In the genomic region with DNA sequence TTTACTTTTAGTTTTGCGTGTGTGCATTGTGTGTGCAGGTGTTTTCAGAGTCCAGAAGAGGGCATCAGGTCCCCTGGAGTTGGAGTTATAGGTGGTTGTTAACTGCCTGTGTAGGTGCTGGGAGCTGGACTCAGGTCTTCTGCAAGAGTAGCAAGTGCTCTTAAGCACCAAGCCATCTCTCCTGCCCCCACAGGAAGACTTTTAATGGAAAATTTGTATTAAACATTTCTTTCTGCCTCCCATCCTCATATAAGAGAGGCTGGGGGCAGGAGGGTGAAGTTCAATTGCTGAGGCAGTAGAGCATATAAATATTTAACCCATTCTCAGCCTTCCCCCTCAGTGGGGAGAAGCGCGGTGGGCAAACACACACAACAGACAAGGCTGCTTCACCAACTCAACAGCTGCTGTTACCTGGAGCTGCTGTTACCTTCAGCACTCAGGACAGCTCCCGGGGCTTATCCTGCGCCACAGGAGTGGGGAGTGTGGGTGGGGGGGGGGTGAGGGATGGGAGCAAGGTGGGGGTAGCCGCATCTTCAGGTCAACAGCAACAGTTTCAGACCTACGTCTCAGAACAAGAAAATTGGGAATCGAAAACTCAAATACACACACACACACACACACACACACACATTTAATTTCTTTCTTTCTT, we compare ENCODE assay signal across 26 mouse cellular contexts. TPM values are rescaled to one million over a fixed set of nuclear protein-coding genes. Genes with fewer than 3 reads are reported as not detected.
DNase-seq lines count a peak whose midpoint lies in the region; ATAC-seq lines count a peak whose summit lies in the region.
"Had no signal": no experiment of that assay in that cellular context is flagged by ENCODE, and none has a peak within 500 bp of the region (broad histone marks: within the 10 kb centered on the region; RNA-seq: fewer than 3 reads in every experiment).

No protein-coding gene starts in this region.

- whole genome bisulfite sequencing in kidney, embryonic 16.5 days: 60% methylated on average over 8 of the region's 8 CpGs

- ATAC-seq in kidney, embryonic 16.5 days (ENCODE audit: low FRiP score, low TSS enrichment): no peak
- ATAC-seq: CD4-positive, CD25-positive, alpha-beta regulatory T cell, adult 4 months; forebrain, embryonic 15.5 days; inflammation-experienced regulatory T-cells, adult 6 months had no signal

- no peak overlapping the region for H3K4me3 ChIP-seq in kidney, embryonic 16.5 days (ENCODE audit: low read length)
- H3K4me3 ChIP-seq: embryonic facial prominence, embryonic 13.5 days; forebrain, embryonic 15.5 days; heart, embryonic 13.5 days; hindbrain, embryonic 13.5 days; layer of hippocampus, adult 2 months; left cerebral cortex, adult 2 months; liver, embryonic 13.5 days; lung, embryonic 15.5 days; stomach, embryonic 15.5 days had no signal

- H3K9me3 ChIP-seq in kidney, embryonic 16.5 days (ENCODE audit: low read length): no peaks in the 10 kb centered on the region
- H3K9me3 ChIP-seq: embryonic facial prominence, embryonic 13.5 days; forebrain, embryonic 15.5 days; heart, embryonic 13.5 days; hindbrain, embryonic 13.5 days; liver, embryonic 13.5 days; lung, embryonic 15.5 days; stomach, embryonic 15.5 days had no signal

- H3K27me3 ChIP-seq in kidney, embryonic 16.5 days (ENCODE audit: insufficient read depth, low read length): no peaks in the 10 kb centered on the region
- H3K27me3 ChIP-seq: embryonic facial prominence, embryonic 13.5 days; forebrain, embryonic 15.5 days; heart, embryonic 13.5 days; hindbrain, embryonic 13.5 days; liver, embryonic 13.5 days; lung, embryonic 15.5 days; stomach, embryonic 15.5 days had no signal

- DNase-seq in adrenal gland, postnatal 14 days: peak; percentile 29
- no peak for DNase-seq in adrenal gland, adult 2 months
- DNase-seq in kidney, postnatal 4 days: peak; percentile 56 to 60
- peak; percentile 59 for DNase-seq in embryo, embryonic 11 days
- DNase-seq in yolk sac, embryonic 10.5 days (ENCODE audit: low spot score): peak; percentile 12
- DNase-seq in adipocyte (ENCODE audit: low spot score): no peak
- DNase-seq: adrenal gland, postnatal 36 days; cerebellum, adult 11-12 months; cerebellum, postnatal 25 days; left cerebral cortex, postnatal 4 days; liver, embryonic 13.5 days; right cerebral cortex, postnatal 25 days had no signal

- H3K36me3 ChIP-seq in kidney, embryonic 16.5 days (ENCODE audit: insufficient read depth, low read length): no peaks in the 10 kb centered on the region
- H3K36me3 ChIP-seq: embryonic facial prominence, embryonic 13.5 days; forebrain, embryonic 15.5 days; G1E; heart, embryonic 13.5 days; hindbrain, embryonic 13.5 days; liver, embryonic 13.5 days; lung, embryonic 15.5 days; stomach, embryonic 15.5 days had no signal

- no peak overlapping the region for H3K4me2 ChIP-seq in kidney, embryonic 16.5 days (replicated peaks; ENCODE audit: low read depth, low read length)
- H3K4me2 ChIP-seq: embryonic facial prominence, embryonic 13.5 days; forebrain, embryonic 15.5 days; heart, embryonic 13.5 days; hindbrain, embryonic 13.5 days; liver, embryonic 13.5 days; lung, embryonic 15.5 days; midbrain, embryonic 11.5 days; stomach, embryonic 15.5 days had no signal

- no peaks in the 10 kb centered on the region for H3K4me1 ChIP-seq in kidney, embryonic 16.5 days (ENCODE audit: insufficient read depth, low read length)
- H3K4me1 ChIP-seq: embryonic facial prominence, embryonic 13.5 days; forebrain, embryonic 15.5 days; heart, embryonic 13.5 days; hindbrain, embryonic 13.5 days; liver, embryonic 13.5 days; lung, embryonic 15.5 days; stomach, embryonic 15.5 days had no signal

- H3K27ac ChIP-seq in kidney, embryonic 16.5 days (ENCODE audit: low read length): no peak overlapping the region
- H3K27ac ChIP-seq: embryonic facial prominence, embryonic 13.5 days; forebrain, embryonic 15.5 days; heart, embryonic 13.5 days; hindbrain, embryonic 13.5 days; layer of hippocampus, adult 2 months; left cerebral cortex, adult 2 months; liver, embryonic 13.5 days; lung, embryonic 15.5 days; macrophage; stomach, embryonic 15.5 days had no signal

- no peak overlapping the region for H3K9ac ChIP-seq in kidney, embryonic 16.5 days (replicated peaks; ENCODE audit: low read length)
- H3K9ac ChIP-seq: embryonic facial prominence, embryonic 13.5 days; forebrain, embryonic 15.5 days; heart, embryonic 13.5 days; hindbrain, embryonic 13.5 days; liver, embryonic 13.5 days; lung, embryonic 15.5 days; stomach, embryonic 15.5 days had no signal

RNA-seq across cellular contexts. Expression of gene Psmd7, which starts 40.4 kb away (rescaled TPM):
- 98.0 and 98.6 TPM in 2 replicates for total RNA-seq in adrenal gland, postnatal 14 days (2021)
- total RNA-seq in adrenal gland, adult 2 months (2021): 100 to 1,000 TPM; 110 to 115 TPM
- polyA plus RNA-seq in adrenal gland, adult 2 months (2012; rRNA removed): 33.0 and 37.1 TPM in 2 replicates
- 237 and 246 TPM in 2 replicates for polyA plus RNA-seq in kidney, embryonic 16.5 days (2015; fragmentation: Nextera tagmentation; extraction: Ambion mirVana)

Comparison
In these comparisons a context has a peak if more than half of its experiments do, and no peak if none do; other contexts are left out.
1. DNase-seq: peak in adrenal gland, postnatal 14 days (single experiment), kidney, postnatal 4 days (2 of 2), embryo, embryonic 11 days (single experiment) and yolk sac, embryonic 10.5 days (single experiment); none in adrenal gland, adult 2 months (single experiment) and adipocyte (single experiment).